Mouse (Mus musculus): ENCODE measurements around the gene Acot8.

GRCm38 (mm10) chr2:164827146-164827850 lies 22.6 kb upstream of the Acot8 start:
- TF ChIP-seq CTCF (IDR thresholded peaks at IDR 0.05; ENCODE audit: extremely low read depth, insufficient read length, insufficient replicate concordance, low read depth, low read length) (no peak), POLR2A (IDR thresholded peaks at IDR 0.05; ENCODE audit: low read depth, low read length) (no peak)
